ENCODE assay signal across 8 mouse cellular contexts in genomic region chr16:97356499-97357187, GRCm38 (mm10). TPM values are rescaled to one million over a fixed set of nuclear protein-coding genes. Genes with fewer than 3 reads are reported as not detected.
A peak's percentile ranks its signal among the peaks of the same experiment; 100 is the strongest.
DNase-seq lines count a peak whose midpoint lies in the region; ATAC-seq and TF ChIP-seq lines count a peak whose summit lies in the region.

TSS of gene Bace2 (plus strand) at chr16:97356742.

- peaks cover 3% of the 10 kb centered on the region for H3K4me1 ChIP-seq in forebrain, embryonic 14.5 days (ENCODE audit: control insufficient read depth, insufficient read depth, low read length)
- 0 out of 2 replicates have a peak, but pooled peaks cover 2% of the 10 kb centered on the region for H3K4me1 ChIP-seq in heart, embryonic 16.5 days (ENCODE audit: control insufficient read depth, insufficient read depth, low read length)
- H3K4me1 ChIP-seq in kidney, postnatal 0 days (replicated peaks; ENCODE audit: insufficient read depth, low read length), result no peaks in the 10 kb centered on the region
- H3K4me1 ChIP-seq in liver, postnatal 0 days (ENCODE audit: insufficient read depth), result no peaks in the 10 kb centered on the region
- peaks cover 12% of the 10 kb centered on the region; the same call in 1 of the 2 replicates for H3K4me1 ChIP-seq in neural tube, embryonic 14.5 days (ENCODE audit: control insufficient read depth, insufficient read depth, low read length)

- H3ac ChIP-seq in C2C12 (ENCODE audit: control insufficient read depth, insufficient read length, low read depth), result peak within 1 kb of the TSS; percentile 16

- WGBS in forebrain, embryonic 14.5 days, result under 1% methylated on average over 58 of the region's 58 CpGs
- 1% methylated on average over 56 of the region's 58 CpGs for WGBS in heart, embryonic 16.5 days
- WGBS in kidney, postnatal 0 days, result under 1% methylated on average over 48 of the region's 58 CpGs
- WGBS in liver, postnatal 0 days (ENCODE audit: insufficient replicate concordance), result 1% methylated on average over 49 of the region's 58 CpGs
- WGBS in neural tube, embryonic 14.5 days, result under 1% methylated on average over 58 of the region's 58 CpGs

- no peaks in the 10 kb centered on the region for H3K79me3 ChIP-seq in C2C12 (ENCODE audit: low read depth)

- peak within 1 kb of the TSS; percentile 65 for H3K9ac ChIP-seq in forebrain, embryonic 14.5 days (ENCODE audit: low read length)
- H3K9ac ChIP-seq in heart, embryonic 16.5 days (ENCODE audit: low read length), result peak within 1 kb of the TSS; percentile 74
- H3K9ac ChIP-seq in kidney, postnatal 0 days (ENCODE audit: low read depth, low read length), result peak within 1 kb of the TSS; percentile 52; the same call in 1 of the 2 replicates
- H3K9ac ChIP-seq in liver, postnatal 0 days (replicated peaks), result peak within 1 kb of the TSS; percentile 54
- H3K9ac ChIP-seq in neural tube, embryonic 14.5 days (replicated peaks; ENCODE audit: low read depth, low read length), result peak within 1 kb of the TSS; percentile 32

- peak; percentile 81 for DNase-seq in adrenal gland, postnatal 25 days
- peak; percentile 54 for DNase-seq in forebrain, embryonic 14.5 days (ENCODE audit: low spot score)
- DNase-seq in kidney, postnatal 0 days (ENCODE audit: low spot score), result peak; percentile 80
- peak; percentile 71 for DNase-seq in liver, postnatal 0 days
- DNase-seq in thymus, postnatal 14 days, result peak; percentile 25

- peak; percentile 81 for ATAC-seq in forebrain, embryonic 14.5 days
- peak; percentile 86 for ATAC-seq in heart, embryonic 16.5 days (replicated peaks; ENCODE audit: extremely low read depth, insufficient read depth, low FRiP score)
- peak; percentile 86 for ATAC-seq in kidney, postnatal 0 days (replicated peaks; ENCODE audit: low FRiP score, low read depth)
- ATAC-seq in liver, postnatal 0 days, result peak; percentile 69
- peak; percentile 77 for ATAC-seq in neural tube, embryonic 14.5 days (ENCODE audit: low read depth)

- peak within 1 kb of the TSS; percentile 99 for H3K4me2 ChIP-seq in forebrain, embryonic 14.5 days (ENCODE audit: low read length)
- peak within 1 kb of the TSS; percentile 97 for H3K4me2 ChIP-seq in heart, embryonic 16.5 days (ENCODE audit: low read depth, low read length)
- H3K4me2 ChIP-seq in kidney, postnatal 0 days (ENCODE audit: low read length), result peak within 1 kb of the TSS; percentile 100
- peak within 1 kb of the TSS; percentile 90 for H3K4me2 ChIP-seq in liver, postnatal 0 days (ENCODE audit: low read depth, low read length)
- peak within 1 kb of the TSS; percentile 99 for H3K4me2 ChIP-seq in neural tube, embryonic 14.5 days (ENCODE audit: low read depth, low read length)

- peak; percentile 15; the same call in 1 of the 2 replicates for TF ChIP-seq EP300 in liver, postnatal 0 days (IDR thresholded peaks at IDR 0.05; ENCODE audit: low read depth)

- TF ChIP-seq CTCF in C2C12 (IDR thresholded peaks at IDR 0.05; ENCODE audit: control insufficient read depth, insufficient read depth, insufficient read length), result peak; percentile 76
- peak; percentile 56 for TF ChIP-seq CTCF in kidney, postnatal 0 days (IDR thresholded peaks at IDR 0.05; ENCODE audit: low read depth)
- TF ChIP-seq CTCF in liver, postnatal 0 days (IDR thresholded peaks at IDR 0.05; ENCODE audit: low read depth), result peak; percentile 56

- H3K4me3 ChIP-seq in C2C12 (ENCODE audit: insufficient read depth, poor library complexity, severe bottlenecking), result peak within 1 kb of the TSS; percentile 18
- peak within 1 kb of the TSS; percentile 49 for H3K4me3 ChIP-seq in forebrain, embryonic 14.5 days (ENCODE audit: low read depth, low read length)
- H3K4me3 ChIP-seq in heart, embryonic 16.5 days (ENCODE audit: low read length), result peak within 1 kb of the TSS; percentile 76
- H3K4me3 ChIP-seq in kidney, postnatal 0 days (replicated peaks; ENCODE audit: low read depth, low read length), result peak within 1 kb of the TSS; percentile 59
- H3K4me3 ChIP-seq in liver, postnatal 0 days (ENCODE audit: low read depth, low read length), result peak within 1 kb of the TSS; percentile 57
- H3K4me3 ChIP-seq in neural tube, embryonic 14.5 days (ENCODE audit: low read depth, low read length), result peak within 1 kb of the TSS; percentile 45

- no peaks in the 10 kb centered on the region for H3K36me3 ChIP-seq in C2C12 (ENCODE audit: control insufficient read depth, insufficient read depth)
- H3K36me3 ChIP-seq in forebrain, embryonic 14.5 days (ENCODE audit: control insufficient read depth, insufficient read depth, low read length), result no peaks in the 10 kb centered on the region
- no peaks in the 10 kb centered on the region for H3K36me3 ChIP-seq in heart, embryonic 16.5 days (ENCODE audit: control insufficient read depth, insufficient read depth)
- no peaks in the 10 kb centered on the region for H3K36me3 ChIP-seq in kidney, postnatal 0 days (ENCODE audit: insufficient read depth, low read length)
- no peaks in the 10 kb centered on the region for H3K36me3 ChIP-seq in liver, postnatal 0 days (replicated peaks; ENCODE audit: insufficient read depth, low read length)
- no peaks in the 10 kb centered on the region for H3K36me3 ChIP-seq in neural tube, embryonic 14.5 days (ENCODE audit: control insufficient read depth, insufficient read depth, low read length)

- H3K27ac ChIP-seq in forebrain, embryonic 14.5 days (ENCODE audit: low read depth, low read length), result no peak within 1 kb of the TSS
- H3K27ac ChIP-seq in heart, embryonic 16.5 days (ENCODE audit: low read length), result peak within 1 kb of the TSS; percentile 43; the same call in 1 of the 2 replicates
- H3K27ac ChIP-seq in kidney, postnatal 0 days, result no peak within 1 kb of the TSS
- peak within 1 kb of the TSS; percentile 46 for H3K27ac ChIP-seq in liver, postnatal 0 days (ENCODE audit: low read depth)
- H3K27ac ChIP-seq in neural tube, embryonic 14.5 days (ENCODE audit: low read depth, low read length), result no peak within 1 kb of the TSS

- H3K9me3 ChIP-seq in forebrain, embryonic 14.5 days (replicated peaks; ENCODE audit: control insufficient read depth, low read length), result no peaks in the 10 kb centered on the region
- H3K9me3 ChIP-seq in heart, embryonic 16.5 days (replicated peaks; ENCODE audit: control insufficient read depth, low read length), result no peaks in the 10 kb centered on the region
- H3K9me3 ChIP-seq in kidney, postnatal 0 days (replicated peaks; ENCODE audit: low read length), result no peaks in the 10 kb centered on the region
- H3K9me3 ChIP-seq in liver, postnatal 0 days (ENCODE audit: low read length), result no peaks in the 10 kb centered on the region
- no peaks in the 10 kb centered on the region for H3K9me3 ChIP-seq in neural tube, embryonic 14.5 days (ENCODE audit: control insufficient read depth, low read length)

- no peaks in the 10 kb centered on the region for H3K27me3 ChIP-seq in C2C12 (ENCODE audit: control insufficient read depth, insufficient read depth, insufficient read length)
- H3K27me3 ChIP-seq in forebrain, embryonic 14.5 days (replicated peaks; ENCODE audit: control insufficient read depth, insufficient read depth, low read length), result peaks cover 15% of the 10 kb centered on the region; the same call in 1 of the 2 replicates
- H3K27me3 ChIP-seq in heart, embryonic 16.5 days (ENCODE audit: control insufficient read depth, insufficient read depth, low read length), result no peaks in the 10 kb centered on the region
- 0 out of 2 replicates have a peak, but pooled peaks cover 7% of the 10 kb centered on the region for H3K27me3 ChIP-seq in kidney, postnatal 0 days (ENCODE audit: insufficient read depth, low read length)
- peaks cover 19% of the 10 kb centered on the region for H3K27me3 ChIP-seq in liver, postnatal 0 days (ENCODE audit: insufficient read depth, low read length)
- peaks cover 32% of the 10 kb centered on the region for H3K27me3 ChIP-seq in neural tube, embryonic 14.5 days (ENCODE audit: control insufficient read depth, insufficient read depth, low read length)

- H3K79me2 ChIP-seq in C2C12 (ENCODE audit: control insufficient read depth, insufficient read depth), result no peaks in the 10 kb centered on the region

TF ChIP-seq in C2C12, 6 proteins besides CTCF, POLR2A, EP300 and RAD21:
- TF ChIP-seq FOSL1 (IDR thresholded peaks at IDR 0.05; ENCODE audit: insufficient read depth, low read length, poor library complexity, severe bottlenecking), result no peak
TF ChIP-seq in C2C12: peak in this region for 0.

RNA-seq across cellular contexts. Expression of gene Bace2, which starts in this region (rescaled TPM):
- 0.66 TPM for polyA plus RNA-seq in C2C12 (2012; fragmentation: generic; extraction: Trizol)
- 7.5 and 14.7 TPM in 2 replicates for total RNA-seq in adrenal gland, postnatal 25 days (2021)
- 1.8 and 2.9 TPM in 2 replicates for polyA plus RNA-seq in forebrain, embryonic 14.5 days (2014; fragmentation: Nextera tagmentation; extraction: Ambion mirVana)
- 43.9 and 48.2 TPM in 2 replicates for polyA plus RNA-seq in heart, embryonic 16.5 days (2015; fragmentation: Nextera tagmentation; extraction: Ambion mirVana)
- polyA plus RNA-seq in kidney, postnatal 0 days (2015; fragmentation: Nextera tagmentation; extraction: Ambion mirVana), result 8.2 and 11.2 TPM in 2 replicates
- 9.9 and 11.0 TPM in 2 replicates for polyA plus RNA-seq in liver, postnatal 0 days (2015; fragmentation: Nextera tagmentation; extraction: Ambion mirVana)
- 6.8 and 7.2 TPM in 2 replicates for polyA plus RNA-seq in neural tube, embryonic 14.5 days (2014; fragmentation: Nextera tagmentation; extraction: Ambion mirVana)

Comparison
In these comparisons a context has a peak if more than half of its experiments do, and no peak if none do; other contexts are left out.
1. H3K4me3 ChIP-seq: peak in every context shown above with its lines; median percentile 76 in heart, embryonic 16.5 days; 59 in kidney, postnatal 0 days; 57 in liver, postnatal 0 days; 49 in forebrain, embryonic 14.5 days; 45 in neural tube, embryonic 14.5 days; 18 in C2C12.
2. DNase-seq: peak in every context shown above with its lines; median percentile 81 in adrenal gland, postnatal 25 days; 80 in kidney, postnatal 0 days; 71 in liver, postnatal 0 days; 54 in forebrain, embryonic 14.5 days; 25 in thymus, postnatal 14 days.
3. H3K27ac ChIP-seq: peak in heart, embryonic 16.5 days (single experiment) and liver, postnatal 0 days (single experiment); none in forebrain, embryonic 14.5 days (single experiment), kidney, postnatal 0 days (single experiment) and neural tube, embryonic 14.5 days (single experiment).
4. Peak in every context shown above with its lines, with median percentiles within 50 percentile points of each other: CTCF ChIP-seq, ATAC-seq, H3K4me2 ChIP-seq and H3K9ac ChIP-seq.